Mouse (Mus musculus) forebrain, postnatal 0 days (tissue): ENCODE measurements at regions not wholly inside any gene's neighbourhood (a gene's known extent, or its start where the extent isn't known, plus 50 kb on each side); places are given as distances from the start of the nearest gene placed in this dataset.
A peak's percentile ranks its signal among the peaks of the same experiment; 100 is the strongest.

Source experiments
- ATAC-seq: fragments of 200-750 bp; cut with Nextera tagmentation; 2 replicates; pipeline ENCODE4 v1.8.0; 2017; ENCODE audit warnings: mild to moderate bottlenecking, moderate library complexity
- DNase-seq: peaks from one replicate; pipeline ENCODE4 v3.0.0-alpha.2; 2015
- H3K27ac ChIP-seq: fragments of 300-500 bp; sonication (generic); 2 replicates; pipeline ENCODE4 v1.5.1; 2014; ENCODE audit warnings: low read depth, mild to moderate bottlenecking, antibody characterized with exemption, low read length, moderate library complexity, mixed read lengths
- H3K27me3 ChIP-seq: fragments of 300-500 bp; sonication (generic); 2 replicates; pipeline ENCODE4 v1.6.1; 2014; ENCODE audit warnings: mild to moderate bottlenecking, low read length, mixed read lengths; ENCODE audit not compliant: insufficient read depth
- H3K36me3 ChIP-seq: fragments of 300-500 bp; sonication (generic); 2 replicates; pipeline ENCODE4 v1.6.1; 2014; ENCODE audit warnings: mild to moderate bottlenecking, moderate library complexity; ENCODE audit not compliant: insufficient read depth
- H3K4me1 ChIP-seq: fragments of 300-500 bp; sonication (generic); 2 replicates; pipeline ENCODE4 v1.6.1; 2014; ENCODE audit warnings: antibody characterized with exemption; ENCODE audit not compliant: insufficient read depth
- H3K4me2 ChIP-seq: fragments of 300-500 bp; sonication (generic); 2 replicates; pipeline ENCODE4 v1.6.1; 2014; ENCODE audit warnings: low read depth, mild to moderate bottlenecking, moderate library complexity
- H3K4me3 ChIP-seq: fragments of 300-500 bp; sonication (generic); 2 replicates; pipeline ENCODE4 v1.5.1; 2014; ENCODE audit warnings: low read depth, low read length, mixed read lengths
- H3K9ac ChIP-seq: fragments of 300-500 bp; sonication (generic); 2 replicates; pipeline ENCODE4 v1.6.1; 2014; ENCODE audit warnings: mild to moderate bottlenecking
- H3K9me3 ChIP-seq: fragments of 300-500 bp; sonication (generic); 2 replicates; pipeline ENCODE4 v1.6.1; 2016; ENCODE audit warnings: low read length
- CTCF ChIP-seq: sonication (generic); IDR thresholded peaks from 2 replicates; pipeline ENCODE4 v1.5.1; 2016; ENCODE audit warnings: antibody characterized with exemption, control low read depth, low read depth
- WGBS: fragments of 180-500 bp; shearing (Covaris S2); extraction: QIAGEN DNeasy Blood & Tissue Kit; methylation state at CpG from one replicate; pipeline ENCODE4 v1.1.7; 2014; 5-methylcytosine and 5-hydroxymethylcytosine counted together

GRCm38 (mm10) chr15:96749534-96750256 lies 50.2 kb upstream of the Slc38a2 start:
- no peak for DNase-seq
- TF ChIP-seq CTCF, result no peak
- Histone ChIP-seq H3K36me3 (no peaks in the 10 kb centered on the region), H3K4me1 (no peaks in the 10 kb centered on the region), H3K4me2 (peak overlapping the region; percentile 26; the same call in 1 of the 2 replicates), H3K4me3 (no peak overlapping the region), H3K9me3 (no peaks in the 10 kb centered on the region), H3K9ac (no peak overlapping the region), H3K27ac (no peak overlapping the region), H3K27me3 (no peaks in the 10 kb centered on the region)
- WGBS, result 63% methylated on average over 9 of the region's 9 CpGs
- ATAC-seq, result no peak; the same call in 1 of the 2 replicates
